Mouse (Mus musculus) c-Kit-positive CD71-positive TER-119-negative erythroid progenitor cells, embryonic 14.5 days (primary cell): Measurements from ENCODE around the gene Tmco1.

Source experiments
- DNase-seq: peaks from one replicate; pipeline ENCODE4 v3.0.0-alpha.2; 2013; ENCODE audit warnings: low read depth

Gene Tmco1

GRCm38 (mm10) chr1:167308261-167309054, at the start of gene Tmco1:
Gene Tmco1 (plus strand): TSS chr1:167308378.
- DNase-seq = peak; percentile 94

GRCm38 (mm10) chr1:167259702-167260101, 48.5 kb upstream of the Tmco1 start:
- no peak for DNase-seq

DNA sequence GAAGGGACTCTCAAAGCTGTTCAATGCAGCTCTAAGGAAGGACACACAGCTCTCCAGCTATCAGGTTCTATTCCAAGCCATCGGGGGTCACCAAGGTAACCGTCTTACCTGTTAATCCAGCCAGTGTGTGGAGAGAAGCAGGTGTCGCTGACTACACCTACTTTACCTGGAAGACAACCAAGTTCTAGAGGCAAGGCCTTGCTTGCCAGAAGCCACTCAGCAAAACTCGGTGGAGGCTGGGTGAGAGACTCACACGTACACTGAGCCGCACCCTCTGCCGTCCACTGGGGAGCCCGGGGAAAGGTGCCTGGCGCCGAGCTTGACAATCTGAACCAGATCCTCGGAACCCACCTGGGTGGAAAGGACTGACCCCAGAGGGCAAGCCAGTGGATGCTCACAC, 46.4 kb upstream of the Tmco1 start:
- no peak for DNase-seq

DNA sequence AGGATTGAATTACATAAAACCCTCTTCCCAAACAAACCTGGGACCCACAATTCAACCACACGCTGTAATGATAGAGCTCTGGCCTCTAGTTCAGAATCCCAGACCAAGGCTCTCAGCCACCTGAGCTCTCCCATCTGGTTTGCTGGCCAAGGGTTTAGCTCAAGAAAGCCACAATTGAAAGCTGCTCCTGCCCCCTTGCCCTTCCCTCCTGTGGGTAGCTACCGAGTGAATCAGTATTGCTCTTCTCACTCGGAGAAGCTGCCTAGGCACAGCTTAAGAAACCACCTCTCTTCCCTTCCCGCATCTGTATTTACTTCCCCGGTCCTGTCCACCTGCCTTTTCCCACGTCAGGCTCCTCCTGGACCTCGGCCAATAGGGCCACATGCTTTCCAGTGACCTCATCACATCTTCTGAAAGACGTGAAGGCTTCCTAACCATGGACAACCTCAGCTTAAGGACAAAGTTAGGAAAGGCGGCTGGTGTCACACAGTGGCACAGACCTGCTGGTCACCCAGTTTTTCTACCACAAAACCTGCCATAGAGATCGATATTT, 45.6 kb upstream of the Tmco1 start:
- no peak for DNase-seq

GRCm38 (mm10) chr1:167265366-167265765, 42.8 kb upstream of the Tmco1 start:
- no peak for DNase-seq

DNA sequence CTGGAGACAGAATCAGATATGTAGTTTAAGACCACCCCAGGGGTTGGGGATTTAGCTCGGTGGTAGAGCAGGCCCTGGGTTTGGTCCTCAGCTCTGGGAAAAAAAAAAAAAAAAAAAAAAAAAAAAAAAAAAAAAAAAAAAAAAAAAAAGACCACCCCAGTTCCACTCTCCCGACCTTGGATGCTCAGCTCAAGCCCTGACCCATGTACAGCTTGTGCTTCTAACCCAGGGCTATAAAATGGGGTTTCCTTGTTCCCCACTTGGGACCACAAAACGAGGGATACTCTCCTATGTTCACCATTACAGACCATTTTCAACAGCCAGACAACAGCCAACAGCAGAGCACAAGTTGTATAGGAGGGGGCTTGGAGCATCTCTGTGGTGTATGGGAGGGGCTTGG, 41.5 kb upstream of the Tmco1 start:
- DNase-seq = no peak

DNA sequence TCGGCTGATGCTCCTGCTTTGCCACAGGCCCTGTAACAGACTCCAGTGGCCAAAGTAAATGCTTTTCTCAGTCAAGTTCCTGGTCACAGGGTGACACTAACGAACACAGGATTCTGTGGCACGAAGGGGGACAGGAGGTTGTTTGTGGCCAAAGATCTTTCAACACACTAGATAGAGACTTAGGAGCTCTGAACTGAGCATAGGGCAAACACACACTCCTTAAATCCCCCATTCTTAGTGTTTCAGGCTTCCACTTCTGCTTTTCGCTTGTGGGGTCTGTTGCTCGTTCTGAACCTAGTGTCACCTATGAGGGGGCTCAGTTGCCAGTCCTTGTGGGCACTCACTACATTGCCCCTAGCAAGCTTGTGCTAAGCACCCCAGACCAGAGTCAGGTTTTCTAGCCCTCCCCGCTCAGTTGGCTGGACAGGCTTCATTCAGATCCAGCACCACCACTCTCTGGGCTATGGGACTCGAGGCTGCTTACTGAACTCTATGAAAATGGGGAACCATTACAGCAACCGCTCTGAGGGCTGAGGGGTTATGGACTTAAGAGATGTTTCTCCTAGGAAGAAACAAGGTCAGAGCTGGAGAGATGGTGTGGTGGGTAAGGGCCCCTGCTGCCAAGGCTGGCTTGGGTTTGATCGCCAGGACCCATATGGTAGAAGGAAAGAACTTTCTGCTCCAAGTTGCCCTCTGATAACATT, 39.7 kb upstream of the Tmco1 start:
- no peak for DNase-seq

DNA sequence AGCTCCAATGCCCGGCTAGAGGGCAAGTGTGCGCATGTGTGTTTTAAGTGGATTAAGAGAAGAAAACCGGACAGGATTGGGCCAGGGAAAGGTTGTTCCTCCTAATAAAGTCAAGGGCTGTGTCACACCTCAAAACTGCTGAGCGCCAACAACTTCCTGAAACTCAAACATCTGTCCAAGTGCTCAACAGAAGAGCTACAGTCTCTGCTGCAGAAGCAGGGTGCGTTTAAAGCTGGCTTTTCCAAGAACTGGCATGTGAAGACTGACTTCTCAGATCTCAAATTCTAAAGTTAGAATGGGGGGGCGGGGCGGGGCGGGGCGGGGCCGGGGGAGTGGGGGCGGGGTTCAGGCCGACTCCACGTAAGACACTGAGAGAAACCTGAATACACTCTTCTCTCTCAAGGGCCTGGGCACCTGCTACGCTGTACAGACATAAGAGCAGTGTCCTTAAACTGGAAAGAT, 38.8 kb upstream of the Tmco1 start:
- DNase-seq = no peak

GRCm38 (mm10) chr1:167269856-167270270, 38.3 kb upstream of the Tmco1 start:
- no peak for DNase-seq

GRCm38 (mm10) chr1:167270342-167271111, 37.7 kb upstream of the Tmco1 start:
- DNase-seq = no peak

- DNase-seq = no peak
Measured at GRCm38 (mm10) chr1:167271304-167271703, 36.9 kb upstream of the Tmco1 start.

DNA sequence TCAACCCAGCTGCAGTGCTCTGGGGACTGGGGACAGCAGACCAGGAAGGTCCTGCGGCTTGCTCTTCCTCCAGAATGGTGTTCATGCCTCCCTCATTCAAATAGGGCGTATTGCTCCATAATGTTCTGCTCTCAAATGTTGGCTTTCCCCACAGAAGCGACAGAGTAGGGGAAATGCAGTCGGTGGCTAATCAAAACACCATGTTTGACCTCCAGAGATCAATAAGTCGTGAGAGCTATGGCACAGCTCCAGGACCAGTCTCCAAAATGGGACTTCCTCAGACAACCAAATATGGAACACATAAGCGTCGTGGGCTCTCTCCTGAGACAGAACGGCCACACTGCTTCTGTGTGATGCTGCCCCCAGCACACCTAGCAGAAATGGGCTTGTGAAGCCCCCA, 36.3 kb upstream of the Tmco1 start:
- DNase-seq = no peak

DNA sequence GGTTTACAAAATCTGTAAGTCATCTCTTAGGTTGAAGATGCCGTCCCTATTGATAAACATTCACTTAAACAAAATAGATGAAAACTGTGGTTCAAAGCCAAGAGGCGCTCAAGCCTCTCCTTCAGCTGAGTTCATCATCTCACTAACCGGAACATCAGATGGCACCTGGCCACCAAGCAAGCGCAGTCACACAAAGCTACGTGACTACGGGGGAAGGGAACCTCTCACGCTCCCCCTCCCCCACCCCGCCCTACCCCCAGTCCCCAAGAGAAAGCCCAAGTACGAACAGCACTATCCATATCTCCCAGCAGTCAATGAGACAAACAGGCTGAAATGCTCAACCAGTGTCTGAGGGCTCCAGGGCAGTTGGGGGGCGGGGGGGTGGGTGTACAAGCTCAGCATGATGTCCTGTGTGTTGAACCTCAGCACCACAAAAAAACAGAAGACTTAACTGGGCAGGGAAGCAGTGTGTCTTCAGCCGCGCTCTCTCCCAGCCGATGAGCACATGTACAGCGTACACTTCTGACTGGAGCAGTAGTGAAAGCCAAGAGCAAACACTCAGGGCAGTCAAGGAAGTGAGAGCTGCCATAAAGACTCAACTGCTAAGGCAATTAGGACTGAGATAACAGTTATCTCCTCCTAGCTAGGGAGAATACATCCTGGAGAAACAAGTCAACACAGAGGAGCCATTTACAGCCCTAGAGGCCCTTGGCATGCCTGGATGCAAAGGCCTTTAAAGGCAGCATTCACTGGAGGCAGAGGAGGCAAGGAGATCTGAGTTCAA, 34.6 kb upstream of the Tmco1 start:
- DNase-seq = no peak

GRCm38 (mm10) chr1:167274646-167275390, 33.4 kb upstream of the Tmco1 start:
- DNase-seq = no peak

- DNase-seq = no peak
Measured at GRCm38 (mm10) chr1:167278395-167278794, 29.8 kb upstream of the Tmco1 start.

GRCm38 (mm10) chr1:167279160-167279715, 28.9 kb upstream of the Tmco1 start:
- no peak for DNase-seq

GRCm38 (mm10) chr1:167280061-167280460, 28.1 kb upstream of the Tmco1 start:
- no peak for DNase-seq

GRCm38 (mm10) chr1:167282112-167282511, 26.1 kb upstream of the Tmco1 start:
- no peak for DNase-seq

GRCm38 (mm10) chr1:167282768-167283167, 25.4 kb upstream of the Tmco1 start:
- no peak for DNase-seq

- DNase-seq = no peak
Measured at GRCm38 (mm10) chr1:167283441-167284257, 24.5 kb upstream of the Tmco1 start.
